Mouse (Mus musculus) liver, postnatal 0 days (tissue): Measurements from ENCODE around the gene Mlip.

ENCODE experiments used
- CTCF ChIP-seq: sonication (generic); IDR thresholded peaks from 2 replicates; pipeline ENCODE4 v1.5.1; 2016; ENCODE audit warnings: antibody characterized with exemption, low read depth
- EP300 ChIP-seq: IDR thresholded peaks from 2 replicates; pipeline ENCODE4 v1.6.1; 2016; ENCODE audit warnings: antibody characterized with exemption, low read depth, mild to moderate bottlenecking

DNA sequence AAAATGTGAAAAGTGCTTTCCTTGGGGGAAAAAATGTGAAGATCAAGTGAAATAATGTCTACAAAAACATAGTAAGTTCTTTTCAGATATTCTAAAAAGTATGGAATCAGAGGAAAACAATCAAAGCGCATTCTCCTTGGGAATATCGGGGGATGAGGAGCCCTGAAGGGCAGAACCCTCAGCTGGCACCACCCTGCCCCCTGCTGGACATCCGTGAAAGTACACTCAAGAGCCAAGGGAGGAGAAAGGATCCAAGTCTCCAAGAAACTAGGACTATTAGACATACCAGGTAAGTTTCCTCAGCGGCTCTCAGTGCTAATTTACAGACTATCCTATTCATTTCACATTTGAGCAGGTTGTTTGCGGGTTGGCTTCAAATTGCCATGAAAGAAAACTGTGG, 28.8 kb upstream of the Mlip start:
- TF ChIP-seq EP300 (no peak), CTCF (peak; percentile 84)
